Mouse (Mus musculus) heart, embryonic 16.5 days (tissue): ENCODE results near the gene St8sia4. TPM values are rescaled to one million over a fixed set of nuclear protein-coding genes. Genes with fewer than 3 reads are reported as not detected.
"Not testable (repeated sequence)": the region's sequence is repeated elsewhere in the genome, so short reads cannot be mapped to it uniquely, and the experiment has no call there.

Experiments used
- ATAC-seq: fragments of 200-750 bp; cut with Nextera tagmentation; replicated peaks from 2 replicates; pipeline ENCODE4 v1.8.0; 2017; ENCODE audit warnings: moderate number of reproducible peaks; ENCODE audit not compliant: insufficient read depth, low FRiP score; ENCODE audit errors: extremely low read depth
- H3K27ac ChIP-seq: fragments of 300-500 bp; sonication (generic); 2 replicates; pipeline ENCODE4 v1.5.1; 2014; ENCODE audit warnings: mild to moderate bottlenecking, low read length, control low read depth, moderate library complexity
- H3K27me3 ChIP-seq: fragments of 300-500 bp; sonication (generic); 2 replicates; pipeline ENCODE4 v1.6.1; 2014; ENCODE audit warnings: low read length, mixed read lengths; ENCODE audit not compliant: control insufficient read depth, insufficient read depth
- H3K36me3 ChIP-seq: fragments of 300-500 bp; sonication (generic); 2 replicates; pipeline ENCODE4 v1.6.1; 2014; ENCODE audit not compliant: control insufficient read depth, insufficient read depth
- H3K4me1 ChIP-seq: fragments of 300-500 bp; sonication (generic); 2 replicates; pipeline ENCODE4 v1.6.1; 2014; ENCODE audit warnings: low read length, mixed read lengths; ENCODE audit not compliant: control insufficient read depth, insufficient read depth
- H3K4me2 ChIP-seq: fragments of 300-500 bp; sonication (generic); 2 replicates; pipeline ENCODE4 v1.6.1; 2014; ENCODE audit warnings: low read depth, mild to moderate bottlenecking, control low read depth, low read length
- H3K4me3 ChIP-seq: fragments of 300-500 bp; sonication (generic); 2 replicates; pipeline ENCODE4 v1.5.1; 2014; ENCODE audit warnings: mild to moderate bottlenecking, control low read depth, low read length
- H3K9ac ChIP-seq: fragments of 300-500 bp; sonication (generic); 2 replicates; pipeline ENCODE4 v1.6.1; 2014; ENCODE audit warnings: low read length, control low read depth
- H3K9me3 ChIP-seq: fragments of 300-500 bp; sonication (generic); replicated peaks from 2 replicates; pipeline ENCODE4 v1.6.1; 2016; ENCODE audit warnings: low read length; ENCODE audit not compliant: control insufficient read depth
- WGBS: fragments of 180-500 bp; shearing (Covaris S2); extraction: QIAGEN DNeasy Blood & Tissue Kit; methylation state at CpG from one replicate; pipeline ENCODE4 v1.1.7; 2014; 5-methylcytosine and 5-hydroxymethylcytosine counted together
- polyA plus RNA-seq: library from polyadenylated mRNA; unstranded; fragments of >200 nt; fragmentation: Nextera tagmentation; extraction: Ambion mirVana; gene quantifications from 2 replicates; pipeline ENCODE4 v1.2.1, GENCODE M21; 2015

The St8sia4 gene
- polyA plus RNA-seq, 1 experiment from 2014 or later: 3.5 TPM

DNA sequence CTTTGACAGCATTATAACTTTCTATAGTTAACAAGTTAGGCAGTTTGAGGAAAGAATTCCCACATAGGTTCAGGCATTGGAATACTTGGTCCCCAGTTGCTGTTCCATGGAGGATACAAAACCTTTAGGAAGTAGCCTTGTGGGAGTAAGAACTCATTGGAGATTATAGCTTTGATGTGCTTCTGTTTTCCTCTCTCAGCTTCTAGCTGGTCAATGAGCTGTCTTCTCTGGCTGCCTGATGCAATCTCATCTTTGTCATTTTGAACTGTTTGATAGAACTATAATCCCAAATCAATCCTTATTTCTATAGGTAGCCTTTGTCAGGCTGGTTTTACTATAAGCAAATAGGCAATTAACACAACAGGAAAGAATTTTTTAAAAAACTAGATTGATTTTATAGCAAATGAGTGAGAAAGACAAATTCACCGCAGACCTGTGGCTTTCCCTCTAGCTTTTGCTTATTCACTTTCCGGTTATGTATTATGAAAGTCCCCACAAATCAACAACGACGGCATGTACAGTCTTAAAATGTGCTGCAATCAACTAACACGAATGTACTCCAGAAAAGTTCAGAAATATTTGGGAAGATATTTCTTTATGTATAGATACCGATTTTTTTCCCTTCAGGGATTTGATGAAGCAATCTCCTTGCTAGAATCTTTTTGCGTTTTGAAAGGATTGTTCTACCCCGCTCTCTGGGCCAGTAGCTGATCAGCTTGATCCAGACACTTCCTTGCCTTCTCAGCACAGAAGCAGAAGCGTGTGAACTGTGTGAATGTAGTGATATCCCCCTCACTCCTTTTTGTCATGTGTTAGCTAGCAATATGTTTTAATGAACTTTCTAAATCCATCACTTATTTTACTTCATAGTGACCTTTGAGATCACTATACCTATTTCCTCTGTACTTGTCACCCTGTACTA lies 94.5 kb downstream of the St8sia4 start:
- Histone ChIP-seq H3K9me3 (no peaks in the 10 kb centered on the region), H3K27me3 (no peaks in the 10 kb centered on the region), H3K9ac (no peak overlapping the region), H3K36me3 (no peaks in the 10 kb centered on the region), H3K27ac (no peak overlapping the region), H3K4me3 (no peak overlapping the region), H3K4me2 (no peak overlapping the region), H3K4me1 (no peaks in the 10 kb centered on the region)
- no peak for ATAC-seq
- 80% methylated on average over 9 of the region's 9 CpGs for WGBS

GRCm38 (mm10) chr1:95571106-95571505 lies 96.3 kb downstream of the St8sia4 start:
- Histone ChIP-seq H3K9me3 (no peaks in the 10 kb centered on the region), H3K4me2 (no peak overlapping the region), H3K9ac (no peak overlapping the region), H3K36me3 (no peaks in the 10 kb centered on the region), H3K4me1 (no peaks in the 10 kb centered on the region), H3K27me3 (no peaks in the 10 kb centered on the region), H3K27ac (no peak overlapping the region), H3K4me3 (no peak overlapping the region)
- no peak for ATAC-seq
- 61% methylated on average over 1 of the region's 1 CpGs for WGBS

- not testable (repeated sequence) for H3K9ac ChIP-seq, H3K36me3 ChIP-seq, H3K27me3 ChIP-seq, ATAC-seq, H3K4me2 ChIP-seq, H3K9me3 ChIP-seq, H3K4me3 ChIP-seq, H3K4me1 ChIP-seq, H3K27ac ChIP-seq
These were observed 112.8 kb downstream of the St8sia4 start for GRCm38 (mm10) chr1:95554556-95554955.

DNA sequence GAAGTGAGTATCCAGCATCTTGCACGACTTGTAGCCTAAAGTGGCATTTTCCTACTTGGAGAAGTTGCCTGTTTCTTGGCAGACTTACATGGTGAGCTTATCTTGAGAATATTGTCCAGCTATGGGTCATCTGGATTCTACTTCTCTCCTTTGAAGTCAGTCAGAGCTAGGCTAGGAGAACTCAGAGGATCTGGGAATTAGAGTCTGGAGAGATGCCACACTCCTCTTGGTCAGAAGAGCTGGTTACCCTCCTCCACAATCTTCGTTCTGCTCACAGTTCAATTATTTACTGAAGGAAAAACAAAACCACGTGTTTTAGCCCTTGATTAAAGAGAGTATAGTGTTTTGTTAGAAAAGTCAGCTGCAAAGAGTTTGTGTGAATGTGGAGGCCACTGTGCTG lies 125.9 kb downstream of the St8sia4 start:
- no peak for ATAC-seq
- WGBS: 53% methylated on average over 3 of the region's 3 CpGs

More for the DNA sequence above, 125.9 kb downstream of the St8sia4 start:
- Histone ChIP-seq H3K4me2 (no peak overlapping the region), H3K4me3 (no peak overlapping the region), H3K9me3 (no peaks in the 10 kb centered on the region), H3K9ac (no peak overlapping the region), H3K27me3 (no peaks in the 10 kb centered on the region), H3K4me1 (no peaks in the 10 kb centered on the region), H3K27ac (no peak overlapping the region), H3K36me3 (no peaks in the 10 kb centered on the region)
